Mouse (Mus musculus): ENCODE results near the gene Hormad1. TPM values are rescaled to one million over a fixed set of nuclear protein-coding genes. Genes with fewer than 3 reads are reported as not detected.

Hormad1 gene
- polyA plus RNA-seq, 1 experiment from 2014 or later, result not detected

DNA sequence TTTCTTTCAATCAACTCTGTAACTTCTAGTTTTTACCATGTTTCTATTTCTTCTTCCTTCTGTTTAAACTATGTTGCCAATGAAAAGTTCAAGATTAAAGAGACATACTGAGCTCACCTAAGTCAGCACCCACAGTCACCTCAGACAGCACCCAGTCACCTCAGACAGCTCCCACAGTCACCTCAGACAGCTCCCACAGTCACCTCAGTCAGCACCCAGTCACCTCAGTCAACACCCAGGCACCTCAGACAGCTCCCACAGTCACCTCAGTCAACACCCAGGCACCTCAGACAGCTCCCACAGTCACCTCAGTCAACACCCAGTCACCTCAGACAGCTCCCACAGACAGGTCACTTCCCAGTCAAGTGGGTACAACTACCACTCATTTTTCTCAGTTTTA is 17.3 kb upstream of the Hormad1 start:
- no peak for DNase-seq (ENCODE audit: low spot score)
- Histone ChIP-seq H3K27ac (replicated peaks) (no peak overlapping the region), H3K36me3 (ENCODE audit: control insufficient read depth, insufficient read depth, low read length) (no peaks in the 10 kb centered on the region), H3K4me3 (ENCODE audit: low read depth, low read length) (no peak overlapping the region), H3K9ac (ENCODE audit: low read length) (no peak overlapping the region), H3K27me3 (ENCODE audit: control insufficient read depth, insufficient read depth, low read length) (no peaks in the 10 kb centered on the region), H3K9me3 (ENCODE audit: control insufficient read depth, low read length) (no peaks in the 10 kb centered on the region), H3K4me1 (replicated peaks; ENCODE audit: control insufficient read depth, insufficient read depth) (no peaks in the 10 kb centered on the region), H3K4me2 (replicated peaks; ENCODE audit: low read depth) (no peak overlapping the region)
- TF ChIP-seq EP300 (optimal IDR thresholded peaks at IDR 0.05) (no peak), CTCF (IDR thresholded peaks at IDR 0.05; ENCODE audit: low read depth) (no peak)
- no peak for ATAC-seq (ENCODE audit: low FRiP score, low TSS enrichment)

DNA sequence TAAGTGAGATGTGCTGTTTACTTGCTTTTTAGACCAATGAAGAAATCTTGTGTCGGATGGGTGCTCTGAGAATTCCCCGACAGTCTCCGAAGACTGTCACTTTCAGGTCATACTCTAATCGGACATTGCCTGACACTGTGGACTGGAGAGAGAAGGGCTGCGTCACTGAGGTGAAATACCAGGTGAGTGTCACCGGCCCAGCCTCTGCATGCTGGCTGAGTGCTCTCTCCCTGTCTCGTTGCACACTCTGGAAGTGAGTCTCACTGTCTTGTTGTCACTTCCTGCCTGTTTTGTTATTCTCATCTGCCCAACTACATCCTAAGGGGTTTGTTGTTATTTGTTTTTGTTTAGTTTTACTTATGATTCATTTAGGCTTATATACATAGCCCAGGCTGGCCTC is 16.5 kb upstream of the Hormad1 start:
- 69% methylated on average over 7 of the region's 7 CpGs for whole genome bisulfite sequencing
- H3K27me3 ChIP-seq (ENCODE audit: control insufficient read depth, insufficient read depth, low read length), result no peaks in the 10 kb centered on the region

DNA sequence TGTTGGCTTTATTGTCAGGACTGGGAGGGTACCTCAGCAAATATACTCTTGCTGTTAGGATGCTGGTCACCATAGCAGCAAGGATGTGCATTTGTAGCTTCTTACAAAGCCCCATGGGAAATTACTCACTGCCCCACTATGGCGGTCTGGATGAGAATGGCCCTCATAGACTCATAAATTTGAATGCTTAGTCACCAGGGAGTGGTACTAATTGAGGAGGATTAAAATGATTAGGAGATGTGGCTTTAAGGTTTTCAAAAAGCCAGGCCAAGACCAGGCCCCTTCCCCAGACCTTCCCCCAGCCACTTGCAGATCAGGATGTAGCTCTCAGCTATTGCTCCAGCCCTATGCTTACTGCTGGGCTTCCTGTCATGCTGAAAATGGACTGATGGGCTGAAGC is 9.3 kb upstream of the Hormad1 start:
- WGBS, result 65% methylated on average over 1 of the region's 1 CpGs
- no peak overlapping the region for H3K27ac ChIP-seq (replicated peaks)
- ATAC-seq (ENCODE audit: low FRiP score, low TSS enrichment), result no peak
- H3K4me3 ChIP-seq (ENCODE audit: low read depth, low read length), result no peak overlapping the region
- no peaks in the 10 kb centered on the region for H3K36me3 ChIP-seq (ENCODE audit: control insufficient read depth, insufficient read depth, low read length)
- H3K4me1 ChIP-seq (replicated peaks; ENCODE audit: control insufficient read depth, insufficient read depth), result no peaks in the 10 kb centered on the region
- H3K27me3 ChIP-seq (ENCODE audit: control insufficient read depth, insufficient read depth, low read length), result no peaks in the 10 kb centered on the region
- H3K9me3 ChIP-seq (ENCODE audit: control insufficient read depth, low read length), result no peaks in the 10 kb centered on the region
- no peak overlapping the region for H3K4me2 ChIP-seq (replicated peaks; ENCODE audit: low read depth)
- no peak overlapping the region for H3K9ac ChIP-seq (ENCODE audit: low read length)
- no peak for TF ChIP-seq CTCF (IDR thresholded peaks at IDR 0.05; ENCODE audit: low read depth)
- no peak for TF ChIP-seq EP300 (optimal IDR thresholded peaks at IDR 0.05)
- no peak for DNase-seq (ENCODE audit: low spot score)

More for the DNA sequence above, 16.5 kb upstream of the Hormad1 start:
- H3K27ac ChIP-seq (replicated peaks), result no peak overlapping the region
- H3K9ac ChIP-seq (ENCODE audit: low read length), result no peak overlapping the region
- H3K4me1 ChIP-seq (replicated peaks; ENCODE audit: control insufficient read depth, insufficient read depth), result no peaks in the 10 kb centered on the region
- no peaks in the 10 kb centered on the region for H3K9me3 ChIP-seq (ENCODE audit: control insufficient read depth, low read length)
- ATAC-seq (ENCODE audit: low FRiP score, low TSS enrichment), result no peak
- H3K4me3 ChIP-seq (ENCODE audit: low read depth, low read length), result no peak overlapping the region
- TF ChIP-seq CTCF (IDR thresholded peaks at IDR 0.05; ENCODE audit: low read depth) (no peak), EP300 (optimal IDR thresholded peaks at IDR 0.05) (no peak)
- H3K4me2 ChIP-seq (replicated peaks; ENCODE audit: low read depth), result no peak overlapping the region
- no peaks in the 10 kb centered on the region for H3K36me3 ChIP-seq (ENCODE audit: control insufficient read depth, insufficient read depth, low read length)
- DNase-seq (ENCODE audit: low spot score), result no peak

DNA sequence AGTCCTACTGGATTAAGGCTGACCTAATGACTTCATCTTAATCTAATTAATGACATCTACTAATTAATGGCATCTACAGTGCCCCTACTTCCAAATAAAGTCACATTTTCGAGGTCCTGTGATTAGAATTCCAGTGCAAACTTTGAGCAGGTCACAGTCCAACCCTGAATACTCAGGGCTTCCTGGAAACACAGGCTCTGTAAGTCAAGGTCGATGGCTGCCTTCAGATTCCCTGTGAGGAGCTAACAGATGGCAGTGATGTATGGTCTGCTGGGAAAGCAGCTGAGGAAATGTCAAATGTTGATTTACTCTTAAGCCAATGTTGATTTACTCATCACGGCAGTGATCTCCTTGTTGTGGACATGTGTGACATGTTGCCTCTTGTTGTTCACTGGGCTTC is 5.5 kb upstream of the Hormad1 start:
- no peak overlapping the region for H3K4me3 ChIP-seq (ENCODE audit: low read depth, low read length)
- no peak overlapping the region for H3K27ac ChIP-seq (replicated peaks)
- no peak overlapping the region for H3K4me2 ChIP-seq (replicated peaks; ENCODE audit: low read depth)
- H3K4me1 ChIP-seq (replicated peaks; ENCODE audit: control insufficient read depth, insufficient read depth), result no peaks in the 10 kb centered on the region
- no peaks in the 10 kb centered on the region for H3K36me3 ChIP-seq (ENCODE audit: control insufficient read depth, insufficient read depth, low read length)
- H3K9me3 ChIP-seq (ENCODE audit: control insufficient read depth, low read length), result no peaks in the 10 kb centered on the region
- H3K9ac ChIP-seq (ENCODE audit: low read length), result no peak overlapping the region
- WGBS, result 26% methylated on average over 3 of the region's 3 CpGs
- ATAC-seq (ENCODE audit: low FRiP score, low TSS enrichment), result no peak
- no peak for DNase-seq (ENCODE audit: low spot score)
- TF ChIP-seq EP300 (optimal IDR thresholded peaks at IDR 0.05), result no peak
- no peak for TF ChIP-seq CTCF (IDR thresholded peaks at IDR 0.05; ENCODE audit: low read depth)
- no peaks in the 10 kb centered on the region for H3K27me3 ChIP-seq (ENCODE audit: control insufficient read depth, insufficient read depth, low read length)

DNA sequence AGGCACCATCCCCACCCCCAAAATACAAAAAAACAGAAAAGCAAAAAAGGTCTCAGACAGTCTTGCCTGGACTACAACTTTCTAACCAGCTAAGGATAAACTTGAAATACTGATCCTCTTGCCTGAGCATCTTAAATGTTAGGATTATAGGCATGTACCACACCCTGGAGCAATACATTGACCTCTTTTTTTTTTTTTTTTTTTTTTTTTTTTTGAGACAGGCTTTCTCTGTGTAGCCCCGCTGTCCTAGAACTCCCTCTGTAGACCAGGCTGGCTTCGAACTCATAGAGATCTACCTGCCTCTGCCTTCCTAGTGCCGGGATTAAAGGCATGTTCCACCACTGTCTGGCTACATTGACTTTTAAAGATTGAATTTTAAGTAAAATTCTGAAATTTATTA is 1.3 kb downstream of the Hormad1 start:
- no peak for ATAC-seq (ENCODE audit: low FRiP score, low TSS enrichment)
- TF ChIP-seq EP300 (optimal IDR thresholded peaks at IDR 0.05), result no peak
- TF ChIP-seq CTCF (IDR thresholded peaks at IDR 0.05; ENCODE audit: low read depth), result no peak
- DNase-seq (ENCODE audit: low spot score), result no peak
- Histone ChIP-seq H3K27me3 (ENCODE audit: control insufficient read depth, insufficient read depth, low read length) (no peaks in the 10 kb centered on the region), H3K9ac (ENCODE audit: low read length) (no peak overlapping the region), H3K9me3 (ENCODE audit: control insufficient read depth, low read length) (no peaks in the 10 kb centered on the region), H3K4me2 (replicated peaks; ENCODE audit: low read depth) (no peak overlapping the region), H3K4me1 (replicated peaks; ENCODE audit: control insufficient read depth, insufficient read depth) (no peaks in the 10 kb centered on the region), H3K36me3 (ENCODE audit: control insufficient read depth, insufficient read depth, low read length) (no peaks in the 10 kb centered on the region), H3K4me3 (ENCODE audit: low read depth, low read length) (no peak overlapping the region), H3K27ac (replicated peaks) (no peak overlapping the region)
- WGBS, result 93% methylated on average over 3 of the region's 3 CpGs

DNA sequence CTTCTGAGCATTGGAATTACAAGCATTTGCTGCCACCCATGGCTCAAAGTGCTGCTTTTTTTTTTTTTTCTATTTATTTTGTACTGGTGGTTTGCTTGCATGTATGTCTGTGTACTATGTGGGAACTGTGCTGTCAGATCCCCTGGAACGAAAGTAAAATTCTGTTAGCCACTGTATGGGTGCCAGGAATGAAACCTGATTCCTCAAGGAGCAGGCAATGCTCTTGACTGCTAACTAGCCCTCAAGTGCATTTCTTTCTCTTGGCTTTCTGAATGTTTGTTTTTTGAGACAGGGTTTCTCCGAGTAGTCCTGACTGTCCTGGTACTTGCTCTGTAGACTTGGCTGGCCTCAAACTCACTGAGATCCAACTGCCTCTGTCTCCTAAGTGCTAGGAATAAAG is 2.3 kb downstream of the Hormad1 start:
- no peak for TF ChIP-seq CTCF (IDR thresholded peaks at IDR 0.05; ENCODE audit: low read depth)
- no peak for TF ChIP-seq EP300 (optimal IDR thresholded peaks at IDR 0.05)
- WGBS, result 54% methylated on average over 2 of the region's 2 CpGs
- Histone ChIP-seq H3K4me1 (replicated peaks; ENCODE audit: control insufficient read depth, insufficient read depth) (no peaks in the 10 kb centered on the region), H3K27me3 (ENCODE audit: control insufficient read depth, insufficient read depth, low read length) (no peaks in the 10 kb centered on the region), H3K9ac (ENCODE audit: low read length) (no peak overlapping the region), H3K9me3 (ENCODE audit: control insufficient read depth, low read length) (no peaks in the 10 kb centered on the region), H3K27ac (replicated peaks) (no peak overlapping the region), H3K4me3 (ENCODE audit: low read depth, low read length) (no peak overlapping the region), H3K36me3 (ENCODE audit: control insufficient read depth, insufficient read depth, low read length) (no peaks in the 10 kb centered on the region), H3K4me2 (replicated peaks; ENCODE audit: low read depth) (no peak overlapping the region)
- ATAC-seq (ENCODE audit: low FRiP score, low TSS enrichment) (no peak), DNase-seq (ENCODE audit: low spot score) (no peak)

Measured in stomach, postnatal 0 days (tissue).